Mouse (Mus musculus) heart, adult 2 months (tissue): ENCODE measurements at regions not wholly inside any gene's neighbourhood (a gene's known extent, or its start where the extent isn't known, plus 50 kb on each side); places are given as distances from the start of the nearest gene placed in this dataset.

Experiments
- CTCF ChIP-seq: fragments of 200-600 bp; IDR thresholded peaks from 2 replicates; pipeline ENCODE4 v1.8.1; 2022; ENCODE audit warnings: antibody characterized with exemption, mild to moderate bottlenecking, moderate library complexity
- EP300 ChIP-seq: fragments of 200-500 bp; IDR thresholded peaks from 2 replicates; pipeline ENCODE4 v1.6.1; 2011; ENCODE audit warnings: low read depth, low read length, control low read depth; ENCODE audit not compliant: insufficient read depth
- POLR2A ChIP-seq: fragments of 200-500 bp; IDR thresholded peaks from 2 replicates; pipeline ENCODE4 v1.6.1; 2011; ENCODE audit warnings: mild to moderate bottlenecking, low read depth, low read length, control low read depth; ENCODE audit not compliant: insufficient read depth

GRCm38 (mm10) chr9:43457736-43458135 is 147.1 kb downstream of the Trim29 start:
- no peak for TF ChIP-seq EP300
- TF ChIP-seq CTCF, result no peak
- TF ChIP-seq POLR2A, result no peak
